Comparison of ENCODE assay signal across 17 mouse cellular contexts in the genomic region with DNA sequence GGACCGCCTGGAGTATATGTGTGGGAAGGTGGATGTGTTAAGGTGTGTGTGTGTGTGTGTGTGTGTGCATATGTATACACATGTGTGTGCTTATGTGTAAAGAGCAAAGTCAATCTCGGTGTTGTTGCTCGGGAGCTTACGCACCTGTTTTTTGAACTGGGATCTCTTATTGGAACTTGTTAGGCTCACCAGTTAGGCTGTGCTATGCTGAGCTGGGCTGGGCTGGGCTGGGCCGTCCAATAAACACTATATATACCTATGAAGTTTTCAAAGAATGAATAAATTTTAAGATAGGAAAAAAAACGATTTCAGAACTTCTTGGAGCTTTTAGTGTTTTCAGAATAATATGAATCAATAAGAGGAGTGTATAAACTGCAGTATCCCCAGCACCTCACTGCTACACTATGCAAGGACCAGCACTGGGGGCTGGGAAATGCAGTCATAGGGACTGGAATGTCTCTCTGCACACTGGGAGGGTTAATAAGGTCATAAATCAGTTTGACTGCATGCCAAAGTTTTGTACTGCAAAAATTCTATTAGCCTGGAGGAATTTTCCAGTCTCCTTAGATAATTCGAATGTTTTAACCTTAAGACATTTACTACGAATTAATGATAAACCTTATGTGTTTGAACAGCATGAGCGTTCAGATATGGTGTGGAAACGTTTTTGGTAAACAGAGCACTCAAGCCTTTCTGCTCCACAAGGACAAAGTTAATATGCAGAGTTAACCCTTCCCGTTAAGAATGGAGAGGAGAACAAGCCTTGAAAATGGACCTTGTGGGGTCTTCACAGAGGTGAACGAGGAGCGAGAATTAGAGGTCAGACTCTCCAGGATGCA.
DNase-seq lines count a peak whose midpoint lies in the region; ATAC-seq and TF ChIP-seq lines count a peak whose summit lies in the region.
"Had no signal": no experiment of that assay in that cellular context is flagged by ENCODE, and none has a peak within 500 bp of the region (broad histone marks: within the 10 kb centered on the region; RNA-seq: fewer than 3 reads in every experiment).

No protein-coding gene starts in this region.

- peak; percentile 71 for ATAC-seq in Patski
- ATAC-seq in kidney, embryonic 15.5 days (replicated peaks; ENCODE audit: low FRiP score) = peak; percentile 90
- ATAC-seq in limb, embryonic 14.5 days (ENCODE audit: low FRiP score, low read depth) = no peak
- no peak for ATAC-seq in erythroblast, adult 5-6 weeks (replicated peaks; ENCODE audit: low FRiP score, poor library complexity, severe bottlenecking)
- ATAC-seq: CD4-positive, CD25-positive, alpha-beta regulatory T cell, adult 4 months had no signal

- WGBS in kidney, embryonic 15.5 days = 62% methylated on average over 13 of the region's 13 CpGs
- 40% methylated on average over 13 of the region's 13 CpGs for WGBS in limb, embryonic 14.5 days

- H3K4me3 ChIP-seq in kidney, embryonic 15.5 days (replicated peaks) = no peak overlapping the region
- no peak overlapping the region for H3K4me3 ChIP-seq in limb, embryonic 14.5 days (replicated peaks; ENCODE audit: low read length)
- H3K4me3 ChIP-seq: hindbrain, embryonic 15.5 days; layer of hippocampus, adult 2 months; myocyte had no signal

- TF ChIP-seq CTCF in Patski (IDR thresholded peaks at IDR 0.05) = no peak

- TF ChIP-seq POLR2A in limb, embryonic 14.5 days (IDR thresholded peaks at IDR 0.05; ENCODE audit: borderline replicate concordance, extremely low read depth, insufficient read depth, insufficient read length) = no peak

- peak; percentile 3 for DNase-seq in Patski (ENCODE audit: low read depth, low spot score)
- peak; percentile 24 for DNase-seq in embryo, embryonic 10.5 days (ENCODE audit: low spot score)
- DNase-seq in limb, embryonic 14.5 days (ENCODE audit: low spot score) = peak; percentile 65
- no peak for DNase-seq in layer of hippocampus, adult 9-11 months
- DNase-seq in ovary, postnatal 10 days (ENCODE audit: low spot score) = no peak
- DNase-seq: adrenal gland, postnatal 36 days; cerebellum, adult 9-11 months; gastrocnemius, postnatal 14 days; heart, postnatal 10 days; lung, postnatal 10 days had no signal

- H3K36me3 ChIP-seq in kidney, embryonic 15.5 days = no peaks in the 10 kb centered on the region
- no peaks in the 10 kb centered on the region for H3K36me3 ChIP-seq in limb, embryonic 14.5 days (ENCODE audit: control insufficient read depth, insufficient read depth, low read length)
- H3K36me3 ChIP-seq: hindbrain, embryonic 15.5 days had no signal

- no peaks in the 10 kb centered on the region for H3K27me3 ChIP-seq in Patski
- H3K27me3 ChIP-seq in kidney, embryonic 15.5 days = no peaks in the 10 kb centered on the region
- no peaks in the 10 kb centered on the region for H3K27me3 ChIP-seq in limb, embryonic 14.5 days (ENCODE audit: control insufficient read depth, insufficient read depth, low read length)
- H3K27me3 ChIP-seq: hindbrain, embryonic 15.5 days had no signal

- no peak overlapping the region for H3K9ac ChIP-seq in kidney, embryonic 15.5 days
- no peak overlapping the region for H3K9ac ChIP-seq in limb, embryonic 14.5 days (ENCODE audit: low read depth, low read length, severe bottlenecking)
- H3K9ac ChIP-seq: hindbrain, embryonic 15.5 days had no signal

- no peaks in the 10 kb centered on the region for H3K9me3 ChIP-seq in kidney, embryonic 15.5 days (replicated peaks)
- no peaks in the 10 kb centered on the region for H3K9me3 ChIP-seq in limb, embryonic 14.5 days (ENCODE audit: control insufficient read depth, low read length)
- H3K9me3 ChIP-seq: hindbrain, embryonic 15.5 days had no signal

- no peak overlapping the region for H3K4me2 ChIP-seq in kidney, embryonic 15.5 days
- H3K4me2 ChIP-seq in limb, embryonic 14.5 days (replicated peaks; ENCODE audit: low read depth, low read length, severe bottlenecking) = no peak overlapping the region
- H3K4me2 ChIP-seq: hindbrain, embryonic 15.5 days; midbrain, embryonic 11.5 days had no signal

- no peak overlapping the region for H3K27ac ChIP-seq in kidney, embryonic 15.5 days
- no peak overlapping the region for H3K27ac ChIP-seq in limb, embryonic 14.5 days (replicated peaks; ENCODE audit: low read depth, low read length)
- H3K27ac ChIP-seq: hindbrain, embryonic 15.5 days; layer of hippocampus, adult 2 months had no signal

- in situ Hi-C loops in Patski (cut with MboI; ENCODE audit: low pct_unique_long_range_greater_than_20kb) = no loop called here

- POLR2A ChIA-PET in Patski (lab: Charles Lee) = no interaction called here

- H3K4me1 ChIP-seq in kidney, embryonic 15.5 days = 0 out of 2 replicates have a peak, but pooled peaks cover 5% of the 10 kb centered on the region
- H3K4me1 ChIP-seq in limb, embryonic 14.5 days (ENCODE audit: control insufficient read depth, insufficient read depth, low read length) = no peaks in the 10 kb centered on the region
- H3K4me1 ChIP-seq: hindbrain, embryonic 15.5 days had no signal

- CTCF ChIA-PET in Patski (lab: Charles Lee) = no interaction called here

Comparison
In these comparisons a context has a peak if more than half of its experiments do, and no peak if none do; other contexts are left out.
1. ATAC-seq: peak in Patski (single experiment) and kidney, embryonic 15.5 days (single experiment); none in limb, embryonic 14.5 days (single experiment) and erythroblast, adult 5-6 weeks (single experiment).
2. DNase-seq: peak in Patski (single experiment), embryo, embryonic 10.5 days (single experiment) and limb, embryonic 14.5 days (single experiment); none in layer of hippocampus, adult 9-11 months (single experiment) and ovary, postnatal 10 days (single experiment).